Comparison of ENCODE assay signal across 16 mouse cellular contexts in the genomic region with DNA sequence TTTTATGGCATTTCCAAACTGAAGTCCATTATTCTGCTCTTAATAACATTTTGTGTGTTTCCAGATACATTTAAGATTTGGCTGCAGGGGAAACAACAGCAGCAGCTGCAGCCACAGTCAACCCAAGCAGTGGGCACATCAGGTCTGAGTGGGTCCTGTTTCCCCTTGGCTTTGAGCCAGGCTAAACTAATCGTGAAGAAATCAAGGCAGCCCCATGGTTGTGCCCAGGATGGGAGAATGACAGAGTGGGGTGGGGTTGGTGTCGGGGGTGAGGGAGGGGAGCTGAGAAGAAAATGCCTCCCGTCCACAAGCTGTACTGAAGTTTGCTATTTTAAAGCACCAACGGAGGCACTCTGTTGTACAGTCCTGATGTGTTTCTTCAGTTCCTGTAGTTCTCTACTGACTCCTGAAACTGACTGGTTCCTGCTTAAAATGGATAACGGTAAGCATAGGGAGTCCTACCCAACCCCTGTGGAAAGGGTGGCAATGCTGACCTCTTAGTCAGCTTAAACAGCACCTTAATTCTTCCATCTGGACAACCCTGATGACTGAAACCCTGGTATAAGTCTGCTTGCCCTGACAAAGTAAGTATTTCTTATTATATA. TPM values are rescaled to one million over a fixed set of nuclear protein-coding genes. Genes with fewer than 3 reads are reported as not detected.
A peak's percentile ranks its signal among the peaks of the same experiment; 100 is the strongest.
DNase-seq lines count a peak whose midpoint lies in the region; ATAC-seq and TF ChIP-seq lines count a peak whose summit lies in the region.
"Had no signal": no experiment of that assay in that cellular context is flagged by ENCODE, and none has a peak within 500 bp of the region (broad histone marks: within the 10 kb centered on the region; RNA-seq: fewer than 3 reads in every experiment).

No protein-coding gene starts in this region.

- no peaks in the 10 kb centered on the region; the same call in 1 of the 2 replicates for H3K36me3 ChIP-seq in heart, embryonic 10.5 days
- no peaks in the 10 kb centered on the region for H3K36me3 ChIP-seq in limb, embryonic 12.5 days
- H3K36me3 ChIP-seq in limb, embryonic 10.5 days: no peaks in the 10 kb centered on the region
- H3K36me3 ChIP-seq in heart, postnatal 0 days (replicated peaks; ENCODE audit: control insufficient read depth, insufficient read depth, low read length): no peaks in the 10 kb centered on the region
- no peaks in the 10 kb centered on the region for H3K36me3 ChIP-seq in myocyte (ENCODE audit: control insufficient read depth, insufficient read depth)
- H3K36me3 ChIP-seq: hindbrain, embryonic 12.5 days had no signal

- TF ChIP-seq POLR2A in myocyte (IDR thresholded peaks at IDR 0.05; ENCODE audit: insufficient read length, low read depth): no peak

- no peak for DNase-seq in heart, embryonic 10.5 days (ENCODE audit: low spot score)
- no peak for DNase-seq in heart, adult 8-10 months (ENCODE audit: low spot score)
- no peak for DNase-seq in limb, embryonic 10.5 days (ENCODE audit: low spot score)
- no peak for DNase-seq in heart, postnatal 0 days (ENCODE audit: low spot score)
- no peak for DNase-seq in T-cell, adult 2 months (ENCODE audit: low spot score)
- no peak for DNase-seq in ovary, postnatal 10 days (ENCODE audit: low spot score)
- DNase-seq: adrenal gland, postnatal 14 days; cerebellum, adult 9-11 months; kidney, adult 2 months; lung, adult 18-20 months; right cerebral cortex, adult 18-20 months had no signal

- H3K4me1 ChIP-seq in heart, embryonic 10.5 days: peaks cover 49% of the 10 kb centered on the region
- peaks cover 10% of the 10 kb centered on the region; the same call in 1 of the 2 replicates for H3K4me1 ChIP-seq in limb, embryonic 12.5 days (replicated peaks)
- H3K4me1 ChIP-seq in limb, embryonic 10.5 days: no peaks in the 10 kb centered on the region
- H3K4me1 ChIP-seq in heart, postnatal 0 days (ENCODE audit: control insufficient read depth, insufficient read depth): peaks cover 35% of the 10 kb centered on the region
- H3K4me1 ChIP-seq: hindbrain, embryonic 12.5 days had no signal

- no peaks in the 10 kb centered on the region for H3K79me2 ChIP-seq in myocyte (ENCODE audit: control insufficient read depth, insufficient read depth)

- no peaks in the 10 kb centered on the region for H3K9me3 ChIP-seq in heart, embryonic 10.5 days
- H3K9me3 ChIP-seq in limb, embryonic 12.5 days: no peaks in the 10 kb centered on the region
- no peaks in the 10 kb centered on the region for H3K9me3 ChIP-seq in limb, embryonic 10.5 days (replicated peaks)
- no peaks in the 10 kb centered on the region for H3K9me3 ChIP-seq in heart, postnatal 0 days (replicated peaks; ENCODE audit: control insufficient read depth, low read length)
- H3K9me3 ChIP-seq: hindbrain, embryonic 12.5 days; megakaryocyte, embryonic 14.5 days had no signal

- H3K27me3 ChIP-seq in heart, embryonic 10.5 days (ENCODE audit: insufficient read depth, poor library complexity, severe bottlenecking): no peaks in the 10 kb centered on the region
- H3K27me3 ChIP-seq in limb, embryonic 12.5 days: no peaks in the 10 kb centered on the region
- H3K27me3 ChIP-seq in limb, embryonic 10.5 days (ENCODE audit: low read depth, poor library complexity, severe bottlenecking): no peaks in the 10 kb centered on the region
- H3K27me3 ChIP-seq in heart, postnatal 0 days (ENCODE audit: control insufficient read depth, insufficient read depth, low read length): no peaks in the 10 kb centered on the region
- no peaks in the 10 kb centered on the region for H3K27me3 ChIP-seq in myocyte (ENCODE audit: control insufficient read depth, insufficient read depth, insufficient read length)
- H3K27me3 ChIP-seq: hindbrain, embryonic 12.5 days; megakaryocyte, embryonic 14.5 days had no signal

- H3K4me2 ChIP-seq in limb, embryonic 12.5 days: no peak overlapping the region
- H3K4me2 ChIP-seq in heart, postnatal 0 days (ENCODE audit: low read depth, low read length): peak overlapping the region; percentile 28
- H3K4me2 ChIP-seq in myocyte (ENCODE audit: low read depth): peak overlapping the region; percentile 41
- H3K4me2 ChIP-seq: hindbrain, embryonic 12.5 days had no signal

- H3K27ac ChIP-seq in heart, embryonic 10.5 days: peak overlapping the region; percentile 83
- H3K27ac ChIP-seq in limb, embryonic 12.5 days: 0 out of 2 replicates have a peak overlapping the region, but pooled peaks have one; percentile 29
- no peak overlapping the region for H3K27ac ChIP-seq in limb, embryonic 10.5 days
- peak overlapping the region; percentile 69 for H3K27ac ChIP-seq in heart, postnatal 0 days (ENCODE audit: low read depth)
- H3K27ac ChIP-seq: hindbrain, embryonic 12.5 days had no signal

- no peak overlapping the region for H3K4me3 ChIP-seq in heart, embryonic 10.5 days
- H3K4me3 ChIP-seq in limb, embryonic 12.5 days (replicated peaks): no peak overlapping the region
- H3K4me3 ChIP-seq in limb, embryonic 10.5 days: no peak overlapping the region
- no peak overlapping the region for H3K4me3 ChIP-seq in heart, postnatal 0 days (ENCODE audit: low read depth, low read length)
- no peak overlapping the region for H3K4me3 ChIP-seq in myocyte
- H3K4me3 ChIP-seq: hindbrain, embryonic 12.5 days; megakaryocyte, embryonic 14.5 days had no signal

- no peak for TF ChIP-seq EP300 in heart, postnatal 0 days (IDR thresholded peaks at IDR 0.05; ENCODE audit: low read depth)

- no peak overlapping the region for H3ac ChIP-seq in myocyte (ENCODE audit: control insufficient read depth, insufficient read length)

- no peak for TF ChIP-seq CTCF in heart, postnatal 0 days (IDR thresholded peaks at IDR 0.05; ENCODE audit: low read depth)

- WGBS in heart, embryonic 10.5 days: 44% methylated on average over 5 of the region's 5 CpGs
- 59% methylated on average over 5 of the region's 5 CpGs for WGBS in limb, embryonic 12.5 days
- WGBS in limb, embryonic 10.5 days: 83% methylated on average over 5 of the region's 5 CpGs
- WGBS in heart, postnatal 0 days: 14% methylated on average over 5 of the region's 5 CpGs

- ATAC-seq in limb, embryonic 12.5 days (ENCODE audit: insufficient number of reproducible peaks, insufficient read depth, low FRiP score, low TSS enrichment, low read depth): no peak
- peak; percentile 26; the same call in 1 of the 2 replicates for ATAC-seq in heart, postnatal 0 days (ENCODE audit: insufficient read depth, low read depth)
- ATAC-seq: forebrain, embryonic 14.5 days had no signal

- H3K9ac ChIP-seq in limb, embryonic 12.5 days (replicated peaks): no peak overlapping the region
- no peak overlapping the region for H3K9ac ChIP-seq in heart, postnatal 0 days (replicated peaks; ENCODE audit: low read depth, low read length)
- H3K9ac ChIP-seq: hindbrain, embryonic 12.5 days had no signal

TF ChIP-seq in myocyte, 11 proteins besides CTCF, POLR2A, EP300 and RAD21:
- TF ChIP-seq SRF (IDR thresholded peaks at IDR 0.05; ENCODE audit: control insufficient read depth, insufficient read length, low read depth) (no peak), USF1 (IDR thresholded peaks at IDR 0.05; ENCODE audit: low read depth) (no peak), POLR2AphosphoS2 (IDR thresholded peaks at IDR 0.05; ENCODE audit: insufficient read length, low read depth) (no peak), MYOD1 (IDR thresholded peaks at IDR 0.05; ENCODE audit: control insufficient read depth in 1 of 3, insufficient read length in 2 of 3, low read depth in 2 of 3) (peak in 1 of 3 experiments; percentile 16), REST (IDR thresholded peaks at IDR 0.05; ENCODE audit: insufficient read depth, insufficient read length) (no peak)
TF ChIP-seq in myocyte: peak in this region for 1.

RNA-seq across cellular contexts. Expression of gene Mylk3, which starts 12.6 kb away (rescaled TPM):
- 131 and 248 TPM in 2 replicates for polyA plus RNA-seq in heart, embryonic 10.5 days (2016; fragmentation: Nextera tagmentation; extraction: Ambion mirVana)
- total RNA-seq in heart, adult 8-10 months (2022): 100 to 1,000 TPM; 470 to 539 (median 495) TPM
- polyA plus RNA-seq in limb, embryonic 12.5 days (2016; fragmentation: Nextera tagmentation; extraction: Ambion mirVana): 2.2 and 2.4 TPM in 2 replicates
- polyA plus RNA-seq in limb, embryonic 10.5 days (2016; fragmentation: Nextera tagmentation; extraction: Ambion mirVana): 0.93 TPM in 2 replicates
- total RNA-seq in heart, postnatal 0 days (2014; rRNA removed; ENCODE audit: low replicate concordance): 398 and 403 TPM in 2 replicates
- polyA plus RNA-seq in heart, postnatal 0 days (2015; fragmentation: Nextera tagmentation; extraction: Ambion mirVana): 321 and 340 TPM in 2 replicates
- polyA plus RNA-seq in myocyte (2012; fragmentation: generic; extraction: Trizol): 3.7 TPM

RNA-seq across cellular contexts. Expression of gene 4921524J17Rik, which starts 59.1 kb away (rescaled TPM):
- polyA plus RNA-seq in heart, embryonic 10.5 days (2016; fragmentation: Nextera tagmentation; extraction: Ambion mirVana): 61.0 and 64.9 TPM in 2 replicates
- total RNA-seq in heart, adult 8-10 months (2022): 10 to 100 TPM; 13.9 to 17.5 (median 16.3) TPM
- 53.5 TPM in 2 replicates for polyA plus RNA-seq in limb, embryonic 12.5 days (2016; fragmentation: Nextera tagmentation; extraction: Ambion mirVana)
- polyA plus RNA-seq in limb, embryonic 10.5 days (2016; fragmentation: Nextera tagmentation; extraction: Ambion mirVana): 41.4 and 44.1 TPM in 2 replicates
- total RNA-seq in heart, postnatal 0 days (2014; rRNA removed; ENCODE audit: low replicate concordance): 23.8 and 27.6 TPM in 2 replicates
- 67.6 and 75.7 TPM in 2 replicates for polyA plus RNA-seq in heart, postnatal 0 days (2015; fragmentation: Nextera tagmentation; extraction: Ambion mirVana)
- 12.3 TPM for polyA plus RNA-seq in myocyte (2012; fragmentation: generic; extraction: Trizol)

Comparison
In these comparisons a context has a peak if more than half of its experiments do, and no peak if none do; other contexts are left out.
1. RNA of gene Mylk3, which starts 12.6 kb away (polyA plus RNA-seq): 321 to 340 TPM in heart, postnatal 0 days and 131 to 248 TPM in heart, embryonic 10.5 days; 3.7 TPM in myocyte (single experiment), 2.2 to 2.4 TPM in limb, embryonic 12.5 days and 0.93 TPM in limb, embryonic 10.5 days; every median in the first group is over 10 times any median in the second.